Comparison of ENCODE assay signal across 1 mouse cellular context in the genomic region with DNA sequence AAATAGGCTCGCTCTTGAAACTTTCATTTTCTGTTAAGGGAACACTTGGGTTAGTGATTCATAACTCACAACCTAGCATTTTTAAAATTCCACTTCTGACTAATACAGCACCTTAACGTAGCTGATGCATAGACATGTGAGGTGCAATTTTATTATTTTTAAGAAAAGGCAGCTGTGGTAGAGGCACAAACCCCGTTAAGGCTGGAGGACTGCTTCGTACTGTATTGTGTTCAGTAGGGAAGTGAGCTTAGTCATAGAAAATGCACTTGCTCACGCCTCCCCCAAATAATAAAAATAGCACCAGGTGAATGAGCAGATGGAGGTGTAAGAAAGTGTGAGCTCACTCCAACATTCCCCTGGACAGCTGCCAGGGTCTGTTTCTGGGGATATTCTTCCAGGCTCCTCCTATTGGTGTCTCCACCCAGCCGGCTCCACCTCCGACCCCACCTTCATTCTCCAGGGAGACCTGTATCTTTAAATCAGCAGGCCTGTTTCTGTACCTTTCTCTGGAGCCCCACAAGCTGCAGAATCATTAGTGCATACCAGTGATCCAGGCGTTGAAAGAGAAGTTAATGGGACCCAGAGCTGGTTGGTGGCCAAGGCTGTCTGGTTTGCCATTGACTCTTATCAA.
TF ChIP-seq lines count a peak whose summit lies in the region.

No protein-coding gene starts in this region.

TF ChIP-seq in MEL, 35 proteins besides CTCF, POLR2A, EP300 and RAD21 (continued from another document):
- TF ChIP-seq MEF2A (IDR thresholded peaks at IDR 0.05; ENCODE audit: extremely low read depth, insufficient replicate concordance, low read depth, low read length, poor library complexity, severe bottlenecking) (no peak), TCF12 (IDR thresholded peaks at IDR 0.05; ENCODE audit: low read depth, low read length) (no peak), BHLHE40 (IDR thresholded peaks at IDR 0.05; ENCODE audit: borderline replicate concordance, low read depth, low read length) (no peak), ETS1 (IDR thresholded peaks at IDR 0.05; ENCODE audit: low read depth, low read length) (peak; percentile 38; the same call in 1 of the 2 replicates), MAZ (IDR thresholded peaks at IDR 0.05; ENCODE audit: low read depth, low read length) (no peak), CHD2 (IDR thresholded peaks at IDR 0.05; ENCODE audit: low read length) (no peak), NELFE (IDR thresholded peaks at IDR 0.05; ENCODE audit: low read depth, low read length) (no peak), MYC (IDR thresholded peaks at IDR 0.05; ENCODE audit: low read depth, low read length) (no peak), ELF1 (IDR thresholded peaks at IDR 0.05; ENCODE audit: low read depth, low read length) (no peak), NRF1 (IDR thresholded peaks at IDR 0.05; ENCODE audit: insufficient read depth, low read depth, low read length, poor library complexity, severe bottlenecking) (no peak), MAFK (IDR thresholded peaks at IDR 0.05; ENCODE audit: borderline replicate concordance, low read depth, low read length) (no peak), USF1 (IDR thresholded peaks at IDR 0.05; ENCODE audit: low read depth, low read length) (no peak), HCFC1 (IDR thresholded peaks at IDR 0.05; ENCODE audit: low read depth, low read length) (no peak), GATA1 (IDR thresholded peaks at IDR 0.05; ENCODE audit: low read depth, low read length) (no peak)
